Mouse (Mus musculus): ENCODE measurements around the gene Cadps. TPM values are rescaled to one million over a fixed set of nuclear protein-coding genes. Genes with fewer than 3 reads are reported as not detected.

Cadps gene
- polyA plus RNA-seq, 1 experiment: not detected

DNA sequence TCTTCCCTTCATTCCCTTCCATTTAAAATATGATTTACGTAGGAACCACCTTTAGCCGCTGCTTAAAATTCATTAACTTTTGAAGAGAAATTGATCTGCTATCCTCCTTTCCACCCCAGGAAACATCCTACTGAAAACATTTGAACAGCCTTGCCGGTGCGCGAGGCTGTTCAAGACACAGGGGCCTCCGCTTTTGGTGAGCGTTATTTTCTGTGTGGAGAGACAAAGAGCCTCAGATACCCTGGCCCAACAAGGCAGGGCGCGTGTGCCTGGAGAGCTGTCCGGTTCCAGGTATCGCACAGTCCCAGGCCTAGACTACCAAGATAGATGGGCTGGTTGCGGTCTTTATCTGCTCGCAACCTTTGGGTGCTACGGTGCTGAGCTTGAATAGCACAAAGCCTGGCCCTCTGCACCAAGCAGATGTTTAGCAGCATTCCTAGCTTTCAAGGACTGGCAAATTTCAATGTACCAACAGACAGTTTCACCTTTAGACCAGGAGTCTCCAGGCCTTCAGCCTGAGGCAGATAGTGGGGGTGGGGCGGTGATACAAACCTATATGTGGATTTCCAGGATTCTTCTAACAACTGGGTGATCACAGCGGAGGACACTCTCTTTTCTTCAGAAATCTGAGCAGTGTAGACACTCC is 472.5 kb downstream of the Cadps start:
- H3K27me3 ChIP-seq (ENCODE audit: control insufficient read depth, insufficient read depth, insufficient read length): peaks cover 20% of the 10 kb centered on the region
- no peak overlapping the region for H3ac ChIP-seq (ENCODE audit: control insufficient read depth, insufficient read length, low read depth)
- no peaks in the 10 kb centered on the region for H3K79me2 ChIP-seq (ENCODE audit: control insufficient read depth, insufficient read depth)
- H3K79me3 ChIP-seq (ENCODE audit: low read depth): no peaks in the 10 kb centered on the region
- TF ChIP-seq MYOD1 (IDR thresholded peaks at IDR 0.05; ENCODE audit: control insufficient read depth, insufficient read length, low read depth) (no peak), CEBPB (IDR thresholded peaks at IDR 0.05; ENCODE audit: low read depth) (no peak), FOSL1 (IDR thresholded peaks at IDR 0.05; ENCODE audit: insufficient read depth, low read length, poor library complexity, severe bottlenecking) (no peak), MYOG (IDR thresholded peaks at IDR 0.05; ENCODE audit: control insufficient read depth, extremely low read depth, insufficient read length) (no peak), USF1 (IDR thresholded peaks at IDR 0.05; ENCODE audit: low read depth) (no peak), MAX (IDR thresholded peaks at IDR 0.05) (no peak), CTCF (IDR thresholded peaks at IDR 0.05; ENCODE audit: control insufficient read depth, insufficient read depth, insufficient read length) (no peak)
- H3K4me3 ChIP-seq (ENCODE audit: insufficient read depth, poor library complexity, severe bottlenecking): no peak overlapping the region
- H3K36me3 ChIP-seq (ENCODE audit: control insufficient read depth, insufficient read depth): no peaks in the 10 kb centered on the region

DNA sequence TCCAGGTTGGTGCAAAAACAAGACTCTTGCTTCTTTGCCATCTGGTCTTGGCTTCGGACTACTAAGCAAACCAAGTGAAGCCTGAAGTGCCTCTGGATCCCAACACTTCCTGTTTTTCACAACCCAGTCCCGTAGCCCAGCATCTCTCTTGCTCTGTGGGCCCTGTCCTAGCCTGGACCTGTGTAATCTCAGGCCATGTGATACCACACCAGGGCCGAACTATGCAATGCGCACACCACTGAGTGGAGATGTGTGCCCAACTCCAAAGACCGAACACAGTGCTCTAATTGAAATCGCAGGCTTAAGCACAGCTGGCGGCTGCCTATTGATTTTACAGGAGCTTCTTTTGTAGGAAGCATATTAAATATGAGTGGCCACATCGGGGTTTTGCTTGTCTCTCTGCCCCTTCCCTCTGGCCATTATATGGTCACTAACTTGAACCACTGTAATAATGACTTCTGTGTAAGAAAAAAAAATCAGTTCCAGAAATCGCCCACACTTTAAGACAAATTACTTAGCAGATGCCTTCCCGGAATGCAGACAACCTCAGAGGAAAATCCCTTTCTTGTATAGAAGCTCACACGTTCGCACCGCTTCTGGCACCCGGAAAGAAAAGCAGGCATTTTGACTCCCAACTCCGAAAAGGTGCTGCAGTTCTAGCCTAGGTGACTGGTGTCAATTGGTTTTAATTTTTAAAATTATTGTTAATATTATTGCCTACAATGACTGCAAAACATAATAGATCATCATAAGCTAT is 473.4 kb downstream of the Cadps start:
- no peak for TF ChIP-seq USF1 (IDR thresholded peaks at IDR 0.05; ENCODE audit: low read depth)
- TF ChIP-seq MYOD1 (IDR thresholded peaks at IDR 0.05; ENCODE audit: control insufficient read depth, insufficient read length, low read depth): no peak
- TF ChIP-seq FOSL1 (IDR thresholded peaks at IDR 0.05; ENCODE audit: insufficient read depth, low read length, poor library complexity, severe bottlenecking): no peak
- no peak for TF ChIP-seq MYOG (IDR thresholded peaks at IDR 0.05; ENCODE audit: control insufficient read depth, extremely low read depth, insufficient read length)
- no peak for TF ChIP-seq MAX (IDR thresholded peaks at IDR 0.05)
- TF ChIP-seq CEBPB (IDR thresholded peaks at IDR 0.05; ENCODE audit: low read depth): no peak
- TF ChIP-seq CTCF (IDR thresholded peaks at IDR 0.05; ENCODE audit: control insufficient read depth, insufficient read depth, insufficient read length): no peak
- Histone ChIP-seq H3K36me3 (ENCODE audit: control insufficient read depth, insufficient read depth) (no peaks in the 10 kb centered on the region), H3ac (ENCODE audit: control insufficient read depth, insufficient read length, low read depth) (no peak overlapping the region), H3K79me2 (ENCODE audit: control insufficient read depth, insufficient read depth) (no peaks in the 10 kb centered on the region), H3K27me3 (ENCODE audit: control insufficient read depth, insufficient read depth, insufficient read length) (peaks cover 28% of the 10 kb centered on the region), H3K79me3 (ENCODE audit: low read depth) (no peaks in the 10 kb centered on the region), H3K4me3 (ENCODE audit: insufficient read depth, poor library complexity, severe bottlenecking) (no peak overlapping the region)

GRCm38 (mm10) chr14:12348089-12348488 is 474.8 kb downstream of the Cadps start, which contains the start of gene Fezf2:
Gene Fezf2 (minus strand): TSS chr14:12348189.
- H3K27me3 ChIP-seq (ENCODE audit: control insufficient read depth, insufficient read depth, insufficient read length): peaks cover 42% of the 10 kb centered on the region
- no peaks in the 10 kb centered on the region for H3K36me3 ChIP-seq (ENCODE audit: control insufficient read depth, insufficient read depth)
- no peaks in the 10 kb centered on the region for H3K79me3 ChIP-seq (ENCODE audit: low read depth)
- H3K79me2 ChIP-seq (ENCODE audit: control insufficient read depth, insufficient read depth): no peaks in the 10 kb centered on the region
- H3ac ChIP-seq (ENCODE audit: control insufficient read depth, insufficient read length, low read depth): no peak within 1 kb of the TSS
- TF ChIP-seq FOSL1 (IDR thresholded peaks at IDR 0.05; ENCODE audit: insufficient read depth, low read length, poor library complexity, severe bottlenecking): no peak
- no peak for TF ChIP-seq MYOG (IDR thresholded peaks at IDR 0.05; ENCODE audit: control insufficient read depth, extremely low read depth, insufficient read length)
- TF ChIP-seq MYOD1 (IDR thresholded peaks at IDR 0.05; ENCODE audit: control insufficient read depth, insufficient read length, low read depth): no peak
- TF ChIP-seq MAX (IDR thresholded peaks at IDR 0.05): no peak
- TF ChIP-seq USF1 (IDR thresholded peaks at IDR 0.05; ENCODE audit: low read depth): no peak
- TF ChIP-seq CTCF (IDR thresholded peaks at IDR 0.05; ENCODE audit: control insufficient read depth, insufficient read depth, insufficient read length): no peak
- TF ChIP-seq CEBPB (IDR thresholded peaks at IDR 0.05; ENCODE audit: low read depth): no peak
- no peak within 1 kb of the TSS for H3K4me3 ChIP-seq (ENCODE audit: insufficient read depth, poor library complexity, severe bottlenecking)

DNA sequence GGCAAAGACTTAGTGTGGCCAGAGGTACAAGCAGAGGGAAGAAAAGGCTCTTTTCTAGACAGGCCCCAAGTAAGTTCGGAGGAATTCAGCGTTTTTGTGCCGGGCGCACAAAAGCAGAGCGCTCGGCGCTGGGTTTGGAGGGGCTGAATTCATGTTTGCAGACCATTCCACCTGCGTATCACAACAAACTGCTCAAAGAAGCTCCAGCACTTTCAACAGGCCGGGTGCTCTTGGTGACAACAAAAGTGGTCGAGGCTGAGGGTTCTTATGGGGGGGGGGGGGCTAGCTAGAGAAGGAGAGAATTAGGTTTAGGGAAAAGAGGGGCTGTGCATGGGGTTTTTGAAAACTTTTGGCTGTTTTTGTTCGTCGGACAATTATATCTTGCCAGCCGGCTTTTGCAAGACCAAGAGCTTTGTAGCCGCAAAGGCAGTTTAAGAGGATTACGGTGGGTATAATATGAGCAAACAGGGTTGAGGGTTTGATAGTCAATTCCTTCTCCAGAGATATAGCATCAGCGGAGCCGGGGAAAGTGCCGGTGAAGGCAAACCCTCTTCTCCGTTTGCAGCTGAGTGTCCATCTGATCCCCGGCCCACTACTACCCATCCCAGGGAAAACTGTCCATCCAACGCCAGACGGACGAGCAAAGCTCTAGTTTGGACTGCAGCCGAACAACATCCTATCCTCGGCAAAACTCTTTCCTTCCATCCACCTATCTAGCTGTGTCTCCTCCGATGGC is 475.8 kb downstream of the Cadps start:
- no peaks in the 10 kb centered on the region for H3K79me3 ChIP-seq (ENCODE audit: low read depth)
- H3K79me2 ChIP-seq (ENCODE audit: control insufficient read depth, insufficient read depth): no peaks in the 10 kb centered on the region
- no peak overlapping the region for H3K4me3 ChIP-seq (ENCODE audit: insufficient read depth, poor library complexity, severe bottlenecking)
- no peaks in the 10 kb centered on the region for H3K36me3 ChIP-seq (ENCODE audit: control insufficient read depth, insufficient read depth)
- TF ChIP-seq CTCF (IDR thresholded peaks at IDR 0.05; ENCODE audit: control insufficient read depth, insufficient read depth, insufficient read length) (no peak), USF1 (IDR thresholded peaks at IDR 0.05; ENCODE audit: low read depth) (no peak), MYOD1 (IDR thresholded peaks at IDR 0.05; ENCODE audit: control insufficient read depth, insufficient read length, low read depth) (no peak), MAX (IDR thresholded peaks at IDR 0.05) (no peak), FOSL1 (IDR thresholded peaks at IDR 0.05; ENCODE audit: insufficient read depth, low read length, poor library complexity, severe bottlenecking) (no peak)
- H3ac ChIP-seq (ENCODE audit: control insufficient read depth, insufficient read length, low read depth): no peak overlapping the region
- H3K27me3 ChIP-seq (ENCODE audit: control insufficient read depth, insufficient read depth, insufficient read length): peaks cover 49% of the 10 kb centered on the region

GRCm38 (mm10) chr14:12346011-12346864 is 476.6 kb downstream of the Cadps start:
- Histone ChIP-seq H3K36me3 (ENCODE audit: control insufficient read depth, insufficient read depth) (no peaks in the 10 kb centered on the region), H3K27me3 (ENCODE audit: control insufficient read depth, insufficient read depth, insufficient read length) (peaks cover 57% of the 10 kb centered on the region), H3K79me2 (ENCODE audit: control insufficient read depth, insufficient read depth) (no peaks in the 10 kb centered on the region), H3K79me3 (ENCODE audit: low read depth) (no peaks in the 10 kb centered on the region), H3ac (ENCODE audit: control insufficient read depth, insufficient read length, low read depth) (no peak overlapping the region), H3K4me3 (ENCODE audit: insufficient read depth, poor library complexity, severe bottlenecking) (no peak overlapping the region)
- no peak for TF ChIP-seq USF1 (IDR thresholded peaks at IDR 0.05; ENCODE audit: low read depth)
- TF ChIP-seq MYOG (IDR thresholded peaks at IDR 0.05; ENCODE audit: control insufficient read depth, extremely low read depth, insufficient read length): no peak
